Mouse (Mus musculus) E14TG2a.4 (cell line): ENCODE measurements around the gene Adarb2.

Experiments used
- CTCF ChIP-seq: conservative IDR thresholded peaks from 2 replicates; pipeline ENCODE4 v1.5.1; 2014; ENCODE audit warnings: low read length
- NANOG ChIP-seq: IDR thresholded peaks from 2 replicates; pipeline ENCODE4 v1.6.1; 2014; ENCODE audit warnings: borderline replicate concordance, low read length, mixed read lengths
- POU5F1 ChIP-seq: IDR thresholded peaks from 2 replicates; pipeline ENCODE4 v1.6.1; 2014; ENCODE audit warnings: low read length, borderline replicate concordance

DNA sequence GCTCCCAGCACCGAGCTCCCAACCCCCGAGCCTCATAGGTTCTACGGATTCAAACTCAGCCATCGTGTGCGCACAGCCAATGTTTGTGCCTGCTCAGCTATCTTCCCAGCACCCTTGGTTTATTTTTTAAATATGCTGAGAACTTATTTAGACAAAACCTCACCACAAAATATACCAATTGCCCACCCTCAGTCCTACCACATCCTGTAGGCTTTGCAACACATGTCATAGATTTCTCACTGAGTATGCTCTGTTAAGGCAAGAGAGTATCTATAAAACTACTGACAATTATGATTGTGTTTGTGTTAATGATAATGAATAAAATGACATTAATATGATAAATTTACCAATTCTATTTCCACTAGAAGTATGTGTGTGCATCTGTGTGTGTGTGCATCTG, 540.1 kb downstream of the Adarb2 start:
- TF ChIP-seq CTCF (no peak), NANOG (no peak), POU5F1 (no peak)
